Mouse (Mus musculus) ZHBTc4 (cell line): ENCODE results near the gene Rpl39.

Experiments used
- DNase-seq: peaks from one replicate; pipeline ENCODE4 v3.0.0-alpha.2; 2011; ENCODE audit warnings: low read depth, low spot score

Rpl39 gene

DNA sequence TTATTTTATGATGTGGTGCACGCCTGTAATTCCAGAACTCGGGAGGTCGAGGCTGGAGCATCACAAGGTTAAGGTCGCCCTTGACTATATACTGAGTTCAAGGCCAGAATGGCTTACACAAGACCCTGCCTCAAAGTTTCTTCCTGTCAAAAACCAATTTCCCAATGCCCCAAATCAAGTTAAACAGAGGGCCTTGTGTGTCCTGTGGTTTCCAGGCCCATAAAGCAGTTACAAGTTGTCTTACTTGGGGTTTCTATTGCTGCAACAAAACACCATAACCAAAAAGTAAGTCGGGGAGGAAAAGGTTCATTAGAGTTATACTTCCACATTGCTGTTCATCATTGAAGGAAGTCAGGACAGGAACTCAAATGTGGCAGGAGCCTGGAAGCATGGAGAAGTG lies 16.4 kb downstream of the Rpl39 start:
- DNase-seq: no peak

DNA sequence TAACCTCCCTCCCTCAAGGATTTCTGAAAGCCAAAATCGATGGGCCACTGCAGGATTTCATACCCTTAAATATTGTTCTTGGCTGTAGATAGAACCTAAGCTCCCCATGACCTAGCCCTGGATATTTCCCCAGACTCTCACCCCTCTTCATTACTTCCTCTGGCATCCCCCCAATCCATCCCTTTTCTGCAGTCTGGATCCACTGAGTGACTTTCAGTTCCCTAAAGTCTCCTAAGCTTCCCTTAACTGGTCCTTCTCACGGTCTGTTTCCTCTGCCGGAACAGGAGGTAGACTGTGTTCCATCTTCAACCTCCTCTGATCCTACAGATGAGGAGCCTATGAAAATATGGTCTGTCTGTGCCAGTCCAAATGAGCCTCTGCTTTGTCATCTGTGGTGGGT lies 17.9 kb downstream of the Rpl39 start:
- no peak for DNase-seq

DNA sequence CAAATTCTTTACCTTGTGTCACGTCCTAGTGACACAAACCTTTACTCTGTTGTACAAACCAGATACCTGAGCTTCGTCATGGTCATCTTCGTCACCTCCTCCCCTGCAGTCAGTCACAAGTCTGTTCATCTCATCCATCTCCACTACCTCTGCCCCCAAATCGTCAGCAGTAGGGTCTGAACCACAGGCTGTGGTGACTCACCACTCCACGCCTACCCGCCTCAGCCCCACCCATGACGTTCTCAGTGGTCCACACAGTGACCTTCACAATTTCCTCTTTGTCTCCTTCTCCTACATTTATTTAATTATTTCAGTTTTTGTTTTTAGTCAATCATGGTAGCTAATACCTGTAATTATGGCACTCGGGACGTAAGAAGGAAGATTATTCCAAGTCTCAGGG lies 21.3 kb downstream of the Rpl39 start:
- no peak for DNase-seq

DNA sequence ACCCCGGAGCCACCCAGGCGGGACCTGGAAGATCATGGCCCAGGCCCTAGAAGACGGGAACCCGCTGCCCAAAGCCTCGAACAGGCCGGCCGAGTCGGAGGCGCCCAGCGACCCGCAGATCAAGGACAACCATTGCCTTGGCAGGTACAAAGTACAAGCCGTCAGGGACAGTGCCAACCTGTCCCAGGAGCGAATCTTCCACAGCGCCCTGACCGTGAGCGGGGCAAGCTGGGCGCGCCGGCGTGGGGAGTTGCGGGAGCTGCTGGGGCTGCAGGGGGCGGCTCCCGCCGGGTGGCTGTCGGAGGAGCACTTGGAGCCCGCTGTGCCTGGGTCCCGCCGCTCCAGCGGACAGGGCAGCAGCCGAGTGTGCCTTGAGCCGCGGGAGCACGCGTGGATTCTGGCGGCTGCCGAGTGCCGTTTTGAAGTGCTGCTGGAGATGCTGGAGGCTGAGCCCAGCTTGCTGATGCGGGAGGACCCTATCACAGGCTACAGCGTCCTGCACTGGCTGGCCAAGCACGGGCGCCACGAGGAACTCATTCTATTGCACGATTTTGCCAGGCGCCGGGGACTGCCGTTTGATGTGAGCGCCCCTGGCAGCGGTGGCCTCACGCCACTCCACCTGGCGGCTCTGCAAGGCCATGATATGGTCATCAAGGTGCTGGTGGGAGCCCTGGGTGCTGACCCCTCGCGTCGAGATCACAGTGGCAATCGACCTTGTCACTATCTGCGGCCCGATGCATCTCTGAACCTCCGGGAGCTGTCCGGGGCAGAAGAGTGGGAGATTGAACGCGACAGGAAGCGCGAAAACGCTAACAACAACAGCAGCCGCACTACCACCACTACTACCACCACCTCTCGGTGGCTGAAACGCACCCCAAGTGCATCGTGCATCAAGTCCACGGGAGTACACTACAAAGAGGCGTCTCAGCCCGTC lies 36.0 kb downstream of the Rpl39 start:
- DNase-seq: peak; percentile 22

DNA sequence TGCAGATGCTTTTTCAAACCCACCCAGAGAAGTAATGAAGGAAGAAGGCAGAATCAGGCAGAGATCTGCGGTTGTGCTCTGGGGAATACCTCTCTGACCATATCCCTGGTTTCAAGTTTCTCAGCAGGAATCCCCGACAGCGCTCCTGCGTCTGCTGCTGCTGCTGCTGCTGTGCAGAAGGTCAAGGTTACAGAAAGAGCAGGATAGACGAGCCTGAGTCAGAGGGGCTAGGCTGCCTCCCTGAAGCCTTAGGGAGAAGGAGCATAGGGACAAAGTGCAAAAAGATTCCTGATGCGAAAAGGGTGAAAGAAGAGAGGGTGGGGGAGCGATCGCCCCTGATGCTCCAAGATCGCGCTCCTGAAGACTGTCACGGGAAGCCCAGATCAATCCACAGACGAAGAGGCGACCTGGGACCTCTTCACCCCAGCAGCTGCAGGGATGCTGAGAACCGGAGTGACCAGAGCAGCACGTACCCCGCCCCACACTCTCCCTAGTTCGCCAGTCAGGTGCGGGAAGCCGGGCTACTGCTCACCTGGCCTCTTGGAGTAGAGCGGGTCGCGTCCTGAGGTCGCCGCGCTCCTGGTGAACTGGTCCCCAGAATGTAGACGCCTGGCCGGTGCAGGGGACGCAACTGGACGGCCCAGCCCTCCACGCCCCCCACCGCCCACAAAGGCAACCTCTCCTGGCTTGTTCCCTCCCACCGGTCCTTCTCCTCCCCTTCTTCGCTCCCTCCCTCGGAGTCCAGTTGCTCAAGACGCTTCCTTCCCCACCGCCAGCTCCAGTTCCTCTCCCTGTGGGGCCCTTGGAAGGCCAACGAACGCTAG lies 36.9 kb downstream of the Rpl39 start, which contains the start of gene Sowahd:
Sowahd (plus strand) TSS at position 780 of the 824 bp plus-strand sequence.
- peak; percentile 31 for DNase-seq

DNA sequence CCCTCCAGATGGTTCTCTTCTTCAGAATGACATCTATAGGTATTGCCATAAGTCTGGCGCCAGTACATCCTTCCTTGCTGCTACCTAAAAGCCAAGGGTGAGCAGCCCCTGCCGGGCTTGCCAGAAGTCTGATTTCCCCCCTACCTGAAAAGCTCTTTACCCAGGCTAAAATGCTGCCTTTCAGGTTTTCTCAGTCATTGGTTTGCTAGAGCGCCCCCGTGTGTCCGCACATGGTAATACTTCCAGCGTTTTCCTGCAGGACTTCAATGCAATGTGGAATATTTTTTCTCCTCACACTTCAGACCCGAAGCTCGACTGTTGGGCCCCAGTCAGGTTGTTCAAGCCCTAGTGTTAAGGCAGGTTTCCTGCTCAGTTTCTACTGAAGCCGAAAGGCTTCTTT lies 42.5 kb downstream of the Rpl39 start:
- DNase-seq: peak; percentile 64
